Mouse (Mus musculus): ENCODE measurements at regions not wholly inside any gene's neighbourhood (a gene's known extent, or its start where the extent isn't known, plus 50 kb on each side); places are given as distances from the start of the nearest gene placed in this dataset.

GRCm38 (mm10) chr12:74528983-74529566 is 212.9 kb upstream of the Gm11042 start:
- Histone ChIP-seq H3K4me3 (ENCODE audit: insufficient read depth in 1 of 2, low read depth in 1 of 2, low read length in 2 of 2, poor library complexity in 1 of 2, severe bottlenecking in 1 of 2) (no peak overlapping the region), H3K4me1 (ENCODE audit: control insufficient read depth in 2 of 2, insufficient read depth in 2 of 2, low read length in 2 of 2, poor library complexity in 1 of 2) (no peaks in the 10 kb centered on the region), H3K9me3 (ENCODE audit: control insufficient read depth, insufficient read depth, low read depth, low read length) (no peaks in the 10 kb centered on the region), H3K36me3 (ENCODE audit: control insufficient read depth, insufficient read depth, low read length, poor library complexity, severe bottlenecking) (no peaks in the 10 kb centered on the region), H3K9ac (ENCODE audit: insufficient read depth, low read depth, low read length, poor library complexity, severe bottlenecking) (no peak overlapping the region), H3K27ac (ENCODE audit: insufficient read depth, low read depth, low read length, poor library complexity, severe bottlenecking) (no peak overlapping the region)
- no peak for DNase-seq (ENCODE audit: low read depth, low spot score)
- in situ Hi-C loops (cut with MboI; ENCODE audit: low sequenced_read_pairs in 2 of 2, unreplicated experiment in 2 of 2) = no loop called here
- TF ChIP-seq MAFK (IDR thresholded peaks at IDR 0.05; ENCODE audit: insufficient read depth, low read depth, low read length) (no peak), ZNF384 (IDR thresholded peaks at IDR 0.05; ENCODE audit: low read depth, low read length) (no peak), CHD2 (IDR thresholded peaks at IDR 0.05; ENCODE audit: low read depth, low read length) (no peak), HCFC1 (IDR thresholded peaks at IDR 0.05; ENCODE audit: borderline replicate concordance, insufficient read depth, low read length) (no peak), ZC3H11A (IDR thresholded peaks at IDR 0.05; ENCODE audit: borderline replicate concordance, low read depth, low read length) (no peak)

GRCm38 (mm10) chr12:74527190-74527621 is 211.0 kb upstream of the Gm11042 start:
- TF ChIP-seq HCFC1 (IDR thresholded peaks at IDR 0.05; ENCODE audit: borderline replicate concordance, insufficient read depth, low read length) (no peak), ZC3H11A (IDR thresholded peaks at IDR 0.05; ENCODE audit: borderline replicate concordance, low read depth, low read length) (no peak), ZNF384 (IDR thresholded peaks at IDR 0.05; ENCODE audit: low read depth, low read length) (no peak), CHD2 (IDR thresholded peaks at IDR 0.05; ENCODE audit: low read depth, low read length) (no peak), MAFK (IDR thresholded peaks at IDR 0.05; ENCODE audit: insufficient read depth, low read depth, low read length) (no peak)
- Histone ChIP-seq H3K4me3 (ENCODE audit: insufficient read depth in 1 of 2, low read depth in 1 of 2, low read length in 2 of 2, poor library complexity in 1 of 2, severe bottlenecking in 1 of 2) (no peak overlapping the region), H3K27ac (ENCODE audit: insufficient read depth, low read depth, low read length, poor library complexity, severe bottlenecking) (no peak overlapping the region), H3K9ac (ENCODE audit: insufficient read depth, low read depth, low read length, poor library complexity, severe bottlenecking) (no peak overlapping the region), H3K9me3 (ENCODE audit: control insufficient read depth, insufficient read depth, low read depth, low read length) (no peaks in the 10 kb centered on the region), H3K4me1 (ENCODE audit: control insufficient read depth in 2 of 2, insufficient read depth in 2 of 2, low read length in 2 of 2, poor library complexity in 1 of 2) (no peaks in the 10 kb centered on the region), H3K36me3 (ENCODE audit: control insufficient read depth, insufficient read depth, low read length, poor library complexity, severe bottlenecking) (no peaks in the 10 kb centered on the region)
- DNase-seq (ENCODE audit: low read depth, low spot score) = no peak
- in situ Hi-C loops (cut with MboI; ENCODE audit: low sequenced_read_pairs in 2 of 2, unreplicated experiment in 2 of 2) = no loop called here

- no peaks in the 10 kb centered on the region for H3K9me3 ChIP-seq (ENCODE audit: control insufficient read depth, insufficient read depth, low read depth, low read length)
- no peak for DNase-seq (ENCODE audit: low read depth, low spot score)
- in situ Hi-C loops (cut with MboI; ENCODE audit: low sequenced_read_pairs in 2 of 2, unreplicated experiment in 2 of 2) = no loop called here
- no peaks in the 10 kb centered on the region for H3K36me3 ChIP-seq (ENCODE audit: control insufficient read depth, insufficient read depth, low read length, poor library complexity, severe bottlenecking)
- no peak overlapping the region for H3K27ac ChIP-seq (ENCODE audit: insufficient read depth, low read depth, low read length, poor library complexity, severe bottlenecking)
- no peak for TF ChIP-seq CHD2 (IDR thresholded peaks at IDR 0.05; ENCODE audit: low read depth, low read length)
- no peak overlapping the region for H3K9ac ChIP-seq (ENCODE audit: insufficient read depth, low read depth, low read length, poor library complexity, severe bottlenecking)
- H3K4me3 ChIP-seq (ENCODE audit: insufficient read depth in 1 of 2, low read depth in 1 of 2, low read length in 2 of 2, poor library complexity in 1 of 2, severe bottlenecking in 1 of 2) = no peak overlapping the region
- H3K4me1 ChIP-seq (ENCODE audit: control insufficient read depth in 2 of 2, insufficient read depth in 2 of 2, low read length in 2 of 2, poor library complexity in 1 of 2) = no peaks in the 10 kb centered on the region
Observed at GRCm38 (mm10) chr12:74523988-74524387, 207.8 kb upstream of the Gm11042 start.

- Histone ChIP-seq H3K27ac (ENCODE audit: insufficient read depth, low read depth, low read length, poor library complexity, severe bottlenecking) (no peak overlapping the region), H3K9me3 (ENCODE audit: control insufficient read depth, insufficient read depth, low read depth, low read length) (no peaks in the 10 kb centered on the region), H3K36me3 (ENCODE audit: control insufficient read depth, insufficient read depth, low read length, poor library complexity, severe bottlenecking) (no peaks in the 10 kb centered on the region), H3K4me1 (ENCODE audit: control insufficient read depth in 2 of 2, insufficient read depth in 2 of 2, low read length in 2 of 2, poor library complexity in 1 of 2) (no peaks in the 10 kb centered on the region), H3K9ac (ENCODE audit: insufficient read depth, low read depth, low read length, poor library complexity, severe bottlenecking) (no peak overlapping the region), H3K4me3 (ENCODE audit: insufficient read depth in 1 of 2, low read depth in 1 of 2, low read length in 2 of 2, poor library complexity in 1 of 2, severe bottlenecking in 1 of 2) (no peak overlapping the region)
- in situ Hi-C loops (cut with MboI; ENCODE audit: low sequenced_read_pairs in 2 of 2, unreplicated experiment in 2 of 2) = no loop called here
- TF ChIP-seq MAFK (IDR thresholded peaks at IDR 0.05; ENCODE audit: insufficient read depth, low read depth, low read length) (no peak), HCFC1 (IDR thresholded peaks at IDR 0.05; ENCODE audit: borderline replicate concordance, insufficient read depth, low read length) (no peak), ZC3H11A (IDR thresholded peaks at IDR 0.05; ENCODE audit: borderline replicate concordance, low read depth, low read length) (no peak), ZNF384 (IDR thresholded peaks at IDR 0.05; ENCODE audit: low read depth, low read length) (no peak), CHD2 (IDR thresholded peaks at IDR 0.05; ENCODE audit: low read depth, low read length) (no peak)
- no peak for DNase-seq (ENCODE audit: low read depth, low spot score)
Observed at GRCm38 (mm10) chr12:74518032-74518431, 201.8 kb upstream of the Gm11042 start.

GRCm38 (mm10) chr12:74516527-74516926 is 200.3 kb upstream of the Gm11042 start:
- no peak for DNase-seq (ENCODE audit: low read depth, low spot score)
- Histone ChIP-seq H3K4me3 (ENCODE audit: insufficient read depth in 1 of 2, low read depth in 1 of 2, low read length in 2 of 2, poor library complexity in 1 of 2, severe bottlenecking in 1 of 2) (no peak overlapping the region), H3K9ac (ENCODE audit: insufficient read depth, low read depth, low read length, poor library complexity, severe bottlenecking) (no peak overlapping the region), H3K4me1 (ENCODE audit: control insufficient read depth in 2 of 2, insufficient read depth in 2 of 2, low read length in 2 of 2, poor library complexity in 1 of 2) (no peaks in the 10 kb centered on the region), H3K27ac (ENCODE audit: insufficient read depth, low read depth, low read length, poor library complexity, severe bottlenecking) (no peak overlapping the region), H3K9me3 (ENCODE audit: control insufficient read depth, insufficient read depth, low read depth, low read length) (no peaks in the 10 kb centered on the region), H3K36me3 (ENCODE audit: control insufficient read depth, insufficient read depth, low read length, poor library complexity, severe bottlenecking) (no peaks in the 10 kb centered on the region)
- in situ Hi-C loops (cut with MboI; ENCODE audit: low sequenced_read_pairs in 2 of 2, unreplicated experiment in 2 of 2) = no loop called here
- TF ChIP-seq ZNF384 (IDR thresholded peaks at IDR 0.05; ENCODE audit: low read depth, low read length) (no peak), MAFK (IDR thresholded peaks at IDR 0.05; ENCODE audit: insufficient read depth, low read depth, low read length) (no peak), HCFC1 (IDR thresholded peaks at IDR 0.05; ENCODE audit: borderline replicate concordance, insufficient read depth, low read length) (no peak), CHD2 (IDR thresholded peaks at IDR 0.05; ENCODE audit: low read depth, low read length) (no peak), ZC3H11A (IDR thresholded peaks at IDR 0.05; ENCODE audit: borderline replicate concordance, low read depth, low read length) (no peak)

All from ES-E14 (cell line).